Mouse (Mus musculus) mesoderm, embryonic 11.5 days (tissue): ENCODE data around the gene Gcdh.

Source experiments
- DNase-seq: peaks from one replicate; pipeline ENCODE4 v3.0.0-alpha.2; 2012; ENCODE audit warnings: low read depth, low spot score

The Gcdh gene

GRCm38 (mm10) chr8:84872309-84872965, 21.3 kb downstream of the Gcdh start:
- peak; percentile 16 for DNase-seq

- peak; percentile 68 for DNase-seq
Observed at GRCm38 (mm10) chr8:84871376-84872308, 22.1 kb downstream of the Gcdh start, which contains the start of gene Syce2. TSS of gene Syce2 (plus strand) at chr8:84872111.

- peak; percentile 95 for DNase-seq
Observed at GRCm38 (mm10) chr8:84856864-84857441, 36.8 kb downstream of the Gcdh start, which contains the start of gene Farsa. TSS of gene Farsa (plus strand) at chr8:84856989.

- DNase-seq: no peak
Observed at GRCm38 (mm10) chr8:84856434-84856833, 37.3 kb downstream of the Gcdh start.

- no peak for DNase-seq
Observed at GRCm38 (mm10) chr8:84847684-84848435, 45.9 kb downstream of the Gcdh start.

- DNase-seq: peak; percentile 100
Observed at GRCm38 (mm10) chr8:84846722-84847572, 46.8 kb downstream of the Gcdh start, which contains the start of gene Calr. TSS of gene Calr (minus strand) at chr8:84846934.

- no peak for DNase-seq
Observed at GRCm38 (mm10) chr8:84846094-84846721, 47.5 kb downstream of the Gcdh start.

- no peak for DNase-seq
Observed at GRCm38 (mm10) chr8:84845355-84846093, 48.2 kb downstream of the Gcdh start.

- DNase-seq: no peak
Observed at GRCm38 (mm10) chr8:84844397-84845070, 49.2 kb downstream of the Gcdh start.

GRCm38 (mm10) chr8:84841514-84841913, 52.2 kb downstream of the Gcdh start:
- no peak for DNase-seq

GRCm38 (mm10) chr8:84840248-84840999, 53.3 kb downstream of the Gcdh start, which contains the start of gene Rad23a:
TSS of gene Rad23a (minus strand) at chr8:84840665.
- DNase-seq: peak; percentile 96

GRCm38 (mm10) chr8:84839875-84840247, 53.9 kb downstream of the Gcdh start:
- DNase-seq: no peak

GRCm38 (mm10) chr8:84839411-84839810, 54.3 kb downstream of the Gcdh start:
- no peak for DNase-seq

GRCm38 (mm10) chr8:84838513-84838912, 55.2 kb downstream of the Gcdh start:
- DNase-seq: no peak

- no peak for DNase-seq
Observed at GRCm38 (mm10) chr8:84837912-84838470, 55.7 kb downstream of the Gcdh start.

- DNase-seq: peak; percentile 81
Observed at GRCm38 (mm10) chr8:84837149-84837911, 56.4 kb downstream of the Gcdh start.
